Mouse (Mus musculus) frontal cortex, postnatal 10 days (tissue): ENCODE data around the gene Gm10277.
A peak's percentile ranks its signal among the peaks of the same experiment; 100 is the strongest.

Source experiments
- DNase-seq, 2 experiments: peaks; one replicate each; pipeline ENCODE4 v3.0.0; 2022; ENCODE audit warnings: low spot score in 2 of 2, mixed read lengths in 1 of 2

Gm10277 gene

GRCm38 (mm10) chr11:77800491-77800868 is 12.9 kb upstream of the Gm10277 start:
- no peak for DNase-seq

GRCm38 (mm10) chr11:77795216-77795615 is 7.7 kb upstream of the Gm10277 start:
- DNase-seq = no peak

GRCm38 (mm10) chr11:77793238-77793930 is 5.8 kb upstream of the Gm10277 start:
- DNase-seq = peak; percentile 89 to 95

GRCm38 (mm10) chr11:77792566-77792909 is 5.0 kb upstream of the Gm10277 start:
- no peak for DNase-seq

GRCm38 (mm10) chr11:77791752-77792565 is 4.4 kb upstream of the Gm10277 start:
- DNase-seq = no peak

GRCm38 (mm10) chr11:77791241-77791727 is 3.7 kb upstream of the Gm10277 start:
- DNase-seq = no peak

GRCm38 (mm10) chr11:77790286-77790685 is 2.7 kb upstream of the Gm10277 start:
- DNase-seq = no peak

GRCm38 (mm10) chr11:77789512-77789911 is 2.0 kb upstream of the Gm10277 start:
- no peak for DNase-seq

GRCm38 (mm10) chr11:77785768-77786561 is 1.6 kb downstream of the Gm10277 start:
- DNase-seq = no peak

- no peak for DNase-seq
Observed at GRCm38 (mm10) chr11:77785396-77785767, 2.2 kb downstream of the Gm10277 start.

- DNase-seq = no peak
Observed at GRCm38 (mm10) chr11:77784894-77785293, 2.7 kb downstream of the Gm10277 start.

GRCm38 (mm10) chr11:77783747-77784646 is 3.5 kb downstream of the Gm10277 start:
- DNase-seq = no peak

- no peak for DNase-seq
Observed at GRCm38 (mm10) chr11:77783211-77783746, 4.3 kb downstream of the Gm10277 start.

GRCm38 (mm10) chr11:77782104-77782815 is 5.3 kb downstream of the Gm10277 start:
- no peak for DNase-seq

- no peak for DNase-seq
Observed at GRCm38 (mm10) chr11:77781088-77781487, 6.5 kb downstream of the Gm10277 start.

GRCm38 (mm10) chr11:77779240-77779639 is 8.3 kb downstream of the Gm10277 start:
- DNase-seq = no peak

GRCm38 (mm10) chr11:77777937-77778336 is 9.6 kb downstream of the Gm10277 start:
- no peak for DNase-seq

GRCm38 (mm10) chr11:77777436-77777835 is 10.1 kb downstream of the Gm10277 start:
- DNase-seq = no peak

- DNase-seq = no peak
Observed at GRCm38 (mm10) chr11:77775701-77776400, 11.7 kb downstream of the Gm10277 start.
